Mouse (Mus musculus): ENCODE measurements around the gene Crim1. TPM values are rescaled to one million over a fixed set of nuclear protein-coding genes. Genes with fewer than 3 reads are reported as not detected.

Crim1 gene
- polyA plus RNA-seq, 1 experiment, result 1.1 TPM

DNA sequence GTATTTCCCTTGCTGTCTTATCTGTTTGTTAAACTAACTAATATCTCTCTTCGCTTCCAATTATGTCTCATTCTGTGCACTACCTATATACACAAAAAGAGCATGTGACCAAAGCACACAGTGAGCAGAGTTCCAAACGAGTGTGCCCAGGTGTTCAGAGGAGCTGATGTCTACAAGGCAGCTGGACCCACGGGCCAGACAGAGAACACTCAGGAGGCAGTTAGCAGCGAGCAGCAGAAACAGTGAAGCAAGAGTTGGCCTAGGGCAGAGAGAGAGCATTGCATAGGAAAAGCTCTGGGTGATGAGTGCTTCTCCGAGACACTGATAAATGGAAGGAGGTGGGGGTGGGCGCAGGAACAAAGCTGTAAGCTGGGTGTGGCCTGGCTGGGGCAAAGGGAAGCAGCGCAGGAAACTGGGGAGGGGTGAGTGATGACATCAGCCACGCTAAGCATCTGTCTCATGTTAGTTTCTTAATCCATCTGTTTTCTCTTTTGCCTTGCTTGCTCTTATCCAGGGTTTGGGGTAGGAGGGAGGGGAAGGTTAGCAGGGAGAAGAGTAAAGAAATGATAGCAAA is 99.0 kb downstream of the Crim1 start:
- Histone ChIP-seq H3K79me2 (ENCODE audit: control insufficient read depth, insufficient read depth) (no peaks in the 10 kb centered on the region), H3K27me3 (ENCODE audit: control insufficient read depth, insufficient read depth, insufficient read length) (no peaks in the 10 kb centered on the region), H3K4me3 (no peak overlapping the region), H3K36me3 (ENCODE audit: control insufficient read depth, insufficient read depth) (no peaks in the 10 kb centered on the region), H3K4me2 (ENCODE audit: low read depth) (no peak overlapping the region), H3ac (ENCODE audit: control insufficient read depth, insufficient read length) (no peak overlapping the region)
- TF ChIP-seq E2F4 (IDR thresholded peaks at IDR 0.05; ENCODE audit: insufficient read depth), result no peak
- TF ChIP-seq POLR2AphosphoS2 (IDR thresholded peaks at IDR 0.05; ENCODE audit: insufficient read length, low read depth), result no peak
- TF ChIP-seq CEBPB (IDR thresholded peaks at IDR 0.05; ENCODE audit: insufficient read depth, poor library complexity, severe bottlenecking), result no peak
- no peak for TF ChIP-seq TCF3 (IDR thresholded peaks at IDR 0.05; ENCODE audit: insufficient read length, low read depth)
- TF ChIP-seq POLR2A (IDR thresholded peaks at IDR 0.05; ENCODE audit: insufficient read length, low read depth), result no peak
- no peak for TF ChIP-seq MYOG (IDR thresholded peaks at IDR 0.05; ENCODE audit: control insufficient read depth in 1 of 3, insufficient read depth in 1 of 3, insufficient read length in 2 of 3, low read depth in 2 of 3)
- no peak for TF ChIP-seq USF1 (IDR thresholded peaks at IDR 0.05; ENCODE audit: low read depth)
- TF ChIP-seq TCF12 (IDR thresholded peaks at IDR 0.05; ENCODE audit: insufficient read depth, poor library complexity, severe bottlenecking), result no peak
- no peak for TF ChIP-seq SRF (IDR thresholded peaks at IDR 0.05; ENCODE audit: control insufficient read depth, insufficient read length, low read depth)
- no peak for TF ChIP-seq REST (IDR thresholded peaks at IDR 0.05; ENCODE audit: insufficient read depth, insufficient read length)
- TF ChIP-seq MAX (IDR thresholded peaks at IDR 0.05; ENCODE audit: low read depth), result no peak
- TF ChIP-seq MYOD1 (IDR thresholded peaks at IDR 0.05; ENCODE audit: control insufficient read depth in 1 of 3, insufficient read length in 2 of 3, low read depth in 2 of 3), result no peak

DNA sequence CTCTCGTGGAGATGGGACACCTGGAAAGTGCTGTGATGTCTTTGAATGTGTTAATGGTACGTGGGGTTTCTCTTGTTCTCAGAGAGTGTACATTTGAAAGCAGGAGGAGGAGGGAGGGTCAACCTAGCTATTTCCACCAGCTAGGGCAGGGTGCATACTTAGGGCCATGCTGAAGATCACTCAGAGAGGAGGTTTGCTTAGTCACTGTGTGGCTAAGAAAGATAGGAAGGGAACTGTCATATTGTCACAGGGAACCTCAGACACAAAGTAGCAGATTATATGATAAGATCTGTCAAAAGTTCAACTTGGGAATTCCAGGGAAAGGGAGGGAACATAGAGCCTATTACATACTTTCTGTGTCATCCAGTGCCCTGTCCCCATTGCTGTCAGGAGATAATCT is 103.0 kb downstream of the Crim1 start:
- TF ChIP-seq SRF (IDR thresholded peaks at IDR 0.05; ENCODE audit: control insufficient read depth, insufficient read length, low read depth) (no peak), MAX (IDR thresholded peaks at IDR 0.05; ENCODE audit: low read depth) (no peak), USF1 (IDR thresholded peaks at IDR 0.05; ENCODE audit: low read depth) (no peak), MYOD1 (IDR thresholded peaks at IDR 0.05; ENCODE audit: control insufficient read depth in 1 of 3, insufficient read length in 2 of 3, low read depth in 2 of 3) (no peak), MYOG (IDR thresholded peaks at IDR 0.05; ENCODE audit: control insufficient read depth in 1 of 3, insufficient read depth in 1 of 3, insufficient read length in 2 of 3, low read depth in 2 of 3) (no peak), CEBPB (IDR thresholded peaks at IDR 0.05; ENCODE audit: insufficient read depth, poor library complexity, severe bottlenecking) (no peak), REST (IDR thresholded peaks at IDR 0.05; ENCODE audit: insufficient read depth, insufficient read length) (no peak), POLR2AphosphoS2 (IDR thresholded peaks at IDR 0.05; ENCODE audit: insufficient read length, low read depth) (no peak), E2F4 (IDR thresholded peaks at IDR 0.05; ENCODE audit: insufficient read depth) (no peak), TCF3 (IDR thresholded peaks at IDR 0.05; ENCODE audit: insufficient read length, low read depth) (no peak)
- Histone ChIP-seq H3K4me2 (ENCODE audit: low read depth) (no peak overlapping the region), H3K79me2 (ENCODE audit: control insufficient read depth, insufficient read depth) (no peaks in the 10 kb centered on the region), H3K4me3 (no peak overlapping the region), H3K27me3 (ENCODE audit: control insufficient read depth, insufficient read depth, insufficient read length) (no peaks in the 10 kb centered on the region), H3K36me3 (ENCODE audit: control insufficient read depth, insufficient read depth) (no peaks in the 10 kb centered on the region), H3ac (ENCODE audit: control insufficient read depth, insufficient read length) (no peak overlapping the region)

GRCm38 (mm10) chr17:78304059-78304458 is 104.0 kb downstream of the Crim1 start:
- TF ChIP-seq CEBPB (IDR thresholded peaks at IDR 0.05; ENCODE audit: insufficient read depth, poor library complexity, severe bottlenecking), result no peak
- no peak for TF ChIP-seq MYOG (IDR thresholded peaks at IDR 0.05; ENCODE audit: control insufficient read depth in 1 of 3, insufficient read depth in 1 of 3, insufficient read length in 2 of 3, low read depth in 2 of 3)
- TF ChIP-seq SRF (IDR thresholded peaks at IDR 0.05; ENCODE audit: control insufficient read depth, insufficient read length, low read depth), result no peak
- TF ChIP-seq REST (IDR thresholded peaks at IDR 0.05; ENCODE audit: insufficient read depth, insufficient read length), result no peak
- TF ChIP-seq POLR2AphosphoS2 (IDR thresholded peaks at IDR 0.05; ENCODE audit: insufficient read length, low read depth), result no peak
- no peak for TF ChIP-seq USF1 (IDR thresholded peaks at IDR 0.05; ENCODE audit: low read depth)
- no peak for TF ChIP-seq TCF12 (IDR thresholded peaks at IDR 0.05; ENCODE audit: insufficient read depth, poor library complexity, severe bottlenecking)
- no peak for TF ChIP-seq E2F4 (IDR thresholded peaks at IDR 0.05; ENCODE audit: insufficient read depth)
- Histone ChIP-seq H3ac (ENCODE audit: control insufficient read depth, insufficient read length) (no peak overlapping the region), H3K4me3 (no peak overlapping the region), H3K36me3 (ENCODE audit: control insufficient read depth, insufficient read depth) (no peaks in the 10 kb centered on the region), H3K4me2 (ENCODE audit: low read depth) (no peak overlapping the region), H3K27me3 (ENCODE audit: control insufficient read depth, insufficient read depth, insufficient read length) (no peaks in the 10 kb centered on the region), H3K79me2 (ENCODE audit: control insufficient read depth, insufficient read depth) (no peaks in the 10 kb centered on the region)

GRCm38 (mm10) chr17:78306434-78306833 is 106.4 kb downstream of the Crim1 start:
- Histone ChIP-seq H3K4me3 (no peak overlapping the region), H3K4me2 (ENCODE audit: low read depth) (no peak overlapping the region), H3K27me3 (ENCODE audit: control insufficient read depth, insufficient read depth, insufficient read length) (no peaks in the 10 kb centered on the region), H3ac (ENCODE audit: control insufficient read depth, insufficient read length) (no peak overlapping the region), H3K36me3 (ENCODE audit: control insufficient read depth, insufficient read depth) (no peaks in the 10 kb centered on the region), H3K79me2 (ENCODE audit: control insufficient read depth, insufficient read depth) (no peaks in the 10 kb centered on the region)
- TF ChIP-seq E2F4 (IDR thresholded peaks at IDR 0.05; ENCODE audit: insufficient read depth) (no peak), MYOG (IDR thresholded peaks at IDR 0.05; ENCODE audit: control insufficient read depth in 1 of 3, insufficient read depth in 1 of 3, insufficient read length in 2 of 3, low read depth in 2 of 3) (no peak), TCF3 (IDR thresholded peaks at IDR 0.05; ENCODE audit: insufficient read length, low read depth) (no peak)

DNA sequence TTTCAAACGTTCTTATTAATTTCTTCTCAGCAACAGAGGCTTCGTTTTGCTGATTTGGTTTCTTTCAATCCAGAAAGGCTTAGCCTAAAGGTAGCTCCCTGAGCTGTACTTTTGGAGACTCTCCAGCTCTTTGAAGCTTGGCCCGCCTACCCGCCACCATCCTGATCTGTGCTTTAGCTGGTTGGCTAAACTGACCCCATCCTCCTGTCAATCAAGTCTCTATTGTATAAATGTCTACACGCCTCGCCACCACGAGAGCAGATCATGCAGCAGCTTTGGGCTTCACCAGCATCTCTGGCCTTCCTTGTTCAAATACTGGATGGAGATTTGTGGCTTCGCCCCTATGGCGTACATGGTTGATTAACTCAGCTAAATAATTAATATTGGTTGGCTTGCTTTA is 108.2 kb downstream of the Crim1 start:
- Histone ChIP-seq H3K27me3 (ENCODE audit: control insufficient read depth, insufficient read depth, insufficient read length) (no peaks in the 10 kb centered on the region), H3K4me2 (ENCODE audit: low read depth) (no peak overlapping the region), H3K79me2 (ENCODE audit: control insufficient read depth, insufficient read depth) (no peaks in the 10 kb centered on the region), H3K4me3 (no peak overlapping the region), H3ac (ENCODE audit: control insufficient read depth, insufficient read length) (no peak overlapping the region), H3K36me3 (ENCODE audit: control insufficient read depth, insufficient read depth) (no peaks in the 10 kb centered on the region)
- TF ChIP-seq POLR2A (IDR thresholded peaks at IDR 0.05; ENCODE audit: insufficient read length, low read depth) (no peak), E2F4 (IDR thresholded peaks at IDR 0.05; ENCODE audit: insufficient read depth) (no peak), MYOG (IDR thresholded peaks at IDR 0.05; ENCODE audit: control insufficient read depth in 1 of 3, insufficient read depth in 1 of 3, insufficient read length in 2 of 3, low read depth in 2 of 3) (no peak), SRF (IDR thresholded peaks at IDR 0.05; ENCODE audit: control insufficient read depth, insufficient read length, low read depth) (no peak), TCF12 (IDR thresholded peaks at IDR 0.05; ENCODE audit: insufficient read depth, poor library complexity, severe bottlenecking) (no peak), USF1 (IDR thresholded peaks at IDR 0.05; ENCODE audit: low read depth) (no peak), MYOD1 (IDR thresholded peaks at IDR 0.05; ENCODE audit: control insufficient read depth in 1 of 3, insufficient read length in 2 of 3, low read depth in 2 of 3) (no peak), POLR2AphosphoS2 (IDR thresholded peaks at IDR 0.05; ENCODE audit: insufficient read length, low read depth) (no peak)
